Mouse (Mus musculus) cerebellum, adult 11-12 months (tissue): ENCODE results near the gene Baz1b.

ENCODE experiments used
- DNase-seq: peaks from one replicate; pipeline ENCODE4 v3.0.0; 2022

Gene Baz1b

DNA sequence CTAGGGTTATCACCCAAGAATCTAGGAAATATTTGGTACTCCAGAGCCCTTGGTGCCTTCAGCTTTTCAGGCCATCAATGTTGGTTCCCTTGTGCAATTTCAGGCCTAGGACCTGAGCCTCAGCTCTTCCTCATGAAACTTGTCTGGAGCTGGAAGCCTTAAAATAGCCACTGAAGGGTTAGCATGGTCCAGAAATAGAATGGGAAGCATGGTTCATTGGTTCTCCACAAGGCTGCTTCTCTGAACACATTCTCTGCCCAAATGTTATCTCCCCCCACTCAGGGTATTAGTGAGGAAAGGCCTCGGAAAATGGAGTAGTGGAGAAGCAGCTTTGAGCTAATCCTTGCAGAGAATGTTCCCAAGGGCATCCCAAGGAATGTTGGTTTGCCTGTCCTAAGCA lies 54.4 kb downstream of the Baz1b start:
- no peak for DNase-seq

GRCm38 (mm10) chr5:135242136-135242535 lies 55.1 kb downstream of the Baz1b start:
- DNase-seq = no peak

- no peak for DNase-seq
Observed at GRCm38 (mm10) chr5:135242608-135243007, 55.5 kb downstream of the Baz1b start.

GRCm38 (mm10) chr5:135243166-135243565 lies 56.1 kb downstream of the Baz1b start:
- no peak for DNase-seq

- DNase-seq = no peak
Observed at GRCm38 (mm10) chr5:135246531-135246930, 59.5 kb downstream of the Baz1b start.

GRCm38 (mm10) chr5:135247337-135247736 lies 60.3 kb downstream of the Baz1b start:
- DNase-seq = no peak

GRCm38 (mm10) chr5:135248956-135249676 lies 62.1 kb downstream of the Baz1b start:
- no peak for DNase-seq

DNA sequence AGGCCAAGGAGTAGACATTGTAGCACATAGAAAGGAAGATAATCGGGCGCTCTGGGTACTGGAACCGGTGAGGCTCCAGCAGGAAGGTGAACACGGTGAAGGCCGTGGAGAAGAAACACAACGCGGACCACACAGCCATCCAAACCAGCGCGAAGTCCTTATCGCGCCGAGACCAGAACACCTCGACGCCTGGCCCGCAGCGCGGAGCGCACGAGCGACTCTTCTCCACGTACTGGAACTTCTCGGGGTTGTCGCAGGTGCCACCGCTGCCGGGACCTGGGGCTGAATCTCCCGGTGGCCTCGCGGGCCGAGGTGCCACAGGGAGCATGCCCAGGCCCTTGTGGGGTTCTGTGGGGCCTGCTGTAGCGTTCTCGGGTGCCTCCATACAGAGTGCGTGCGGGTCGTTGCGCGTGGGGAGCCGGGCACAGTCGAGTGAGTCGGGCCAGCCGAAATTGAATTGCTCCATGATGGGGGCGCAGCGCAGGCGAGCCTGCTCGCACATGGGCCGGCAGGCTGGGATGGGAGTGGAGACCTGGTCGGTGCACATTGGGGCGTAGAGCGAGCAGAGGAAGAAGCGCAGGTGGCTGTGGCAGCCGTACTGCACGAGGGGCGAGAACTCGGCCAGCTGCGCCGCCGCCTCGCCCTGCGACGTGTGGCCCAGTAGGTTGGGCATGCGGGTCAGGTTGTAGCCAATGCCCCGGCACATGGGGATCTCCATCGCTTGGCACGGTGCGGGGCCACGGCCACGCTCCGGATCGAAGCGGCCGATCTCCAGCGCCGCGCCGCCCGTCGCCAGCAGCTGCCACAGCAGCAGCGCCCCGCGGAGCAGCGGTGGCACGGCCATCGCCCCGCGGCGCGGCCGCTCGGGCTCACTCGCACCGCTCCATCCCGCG lies 63.4 kb downstream of the Baz1b start:
- no peak for DNase-seq

- no peak for DNase-seq
Observed at GRCm38 (mm10) chr5:135251079-135251454, 64.0 kb downstream of the Baz1b start, which contains the start of gene Fzd9. Gene Fzd9, minus strand, starts transcription at chr5:135251230.

DNA sequence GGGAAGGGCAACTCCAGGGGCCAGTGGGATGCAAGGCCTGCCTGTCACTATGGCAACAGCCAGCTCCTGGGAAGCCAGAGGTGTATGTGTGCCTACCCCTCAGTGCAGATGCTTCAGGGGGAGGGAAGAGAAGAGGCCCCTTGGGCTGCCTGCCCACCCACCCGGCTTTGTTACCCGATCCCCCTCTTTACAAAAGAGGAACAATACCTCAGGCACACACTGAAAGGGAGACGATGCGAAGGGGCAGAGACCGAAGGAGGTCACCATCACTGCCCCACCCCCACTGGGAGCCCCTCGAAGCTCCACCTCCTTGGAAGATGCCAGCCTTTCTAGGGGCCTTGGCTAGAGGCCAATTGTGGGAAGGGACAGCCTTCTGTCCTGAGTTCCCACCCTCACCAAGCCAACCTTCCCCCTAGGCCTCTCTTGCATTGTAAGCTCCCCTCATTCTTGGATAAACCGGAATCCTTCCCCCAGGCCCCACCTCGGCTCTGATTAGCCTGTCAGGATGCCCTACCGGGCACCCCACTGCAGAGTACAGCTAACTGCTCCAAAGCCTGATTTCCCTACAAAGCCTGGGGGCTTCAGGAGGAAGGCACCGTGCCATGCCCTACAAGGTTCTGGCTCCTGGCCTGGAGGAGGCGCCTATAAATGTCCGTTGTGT lies 66.8 kb downstream of the Baz1b start:
- no peak for DNase-seq

DNA sequence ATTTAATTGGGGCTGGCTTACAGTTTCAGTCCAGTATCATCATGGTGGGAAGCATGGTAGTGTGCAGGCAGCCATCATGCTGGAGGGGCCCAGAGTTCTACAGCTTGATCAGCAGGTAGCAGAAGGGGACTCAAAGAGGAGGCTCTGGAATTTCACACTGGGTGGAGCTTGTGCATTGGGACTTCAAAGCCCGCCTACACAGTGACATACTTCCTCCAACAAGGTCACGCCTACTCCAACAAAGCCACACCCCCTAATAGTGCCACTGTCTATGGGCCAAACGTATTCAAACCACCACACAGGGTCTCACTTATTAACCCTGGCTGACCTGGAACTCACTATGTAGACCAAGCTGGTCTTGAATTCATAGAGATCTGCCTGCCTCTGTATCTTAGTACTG lies 69.1 kb downstream of the Baz1b start:
- no peak for DNase-seq

DNA sequence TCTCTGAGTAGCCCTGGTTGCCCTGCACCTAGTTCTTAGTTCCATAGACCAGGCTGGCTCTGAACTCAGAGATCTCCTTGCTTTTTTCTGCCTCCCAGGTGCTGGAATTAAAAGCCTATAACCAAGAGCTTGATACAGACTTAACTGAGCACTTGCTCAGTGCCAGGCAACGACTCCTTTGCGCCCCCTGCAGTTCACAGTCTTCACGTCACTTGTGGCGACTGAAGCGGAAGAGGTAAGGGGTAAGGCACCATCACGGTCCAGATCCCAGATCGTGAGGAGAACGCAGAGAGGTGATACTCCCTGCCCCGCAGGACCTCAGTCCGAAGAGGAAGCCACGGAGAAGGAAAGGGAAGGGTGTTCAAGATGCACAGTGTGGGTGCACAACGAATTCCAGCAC lies 70.5 kb downstream of the Baz1b start:
- no peak for DNase-seq

GRCm38 (mm10) chr5:135258280-135259150 lies 71.5 kb downstream of the Baz1b start:
- no peak for DNase-seq

GRCm38 (mm10) chr5:135263866-135264503 lies 76.9 kb downstream of the Baz1b start:
- DNase-seq = no peak

DNA sequence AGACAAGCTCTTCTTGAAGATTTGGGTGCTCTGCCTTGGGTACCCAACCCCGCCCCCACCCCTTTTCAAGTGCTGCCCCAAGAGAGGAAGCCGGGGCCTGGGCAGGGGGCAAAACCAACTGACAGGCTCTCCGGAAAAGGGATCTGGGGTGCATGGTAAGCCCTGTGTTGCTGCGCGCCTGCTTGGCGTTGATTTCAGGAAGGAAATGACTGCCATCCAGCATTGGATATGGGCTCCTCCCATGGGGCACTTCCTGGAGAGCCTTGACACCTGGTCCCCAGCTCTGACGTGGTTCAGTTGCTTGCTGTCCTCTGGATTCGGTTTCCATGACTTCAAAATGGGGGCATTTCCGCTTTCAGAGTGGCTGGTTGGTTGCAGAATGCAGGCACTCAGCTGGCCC lies 77.5 kb downstream of the Baz1b start:
- DNase-seq = no peak

- no peak for DNase-seq
Observed at GRCm38 (mm10) chr5:135269451-135269850, 82.4 kb downstream of the Baz1b start.

DNA sequence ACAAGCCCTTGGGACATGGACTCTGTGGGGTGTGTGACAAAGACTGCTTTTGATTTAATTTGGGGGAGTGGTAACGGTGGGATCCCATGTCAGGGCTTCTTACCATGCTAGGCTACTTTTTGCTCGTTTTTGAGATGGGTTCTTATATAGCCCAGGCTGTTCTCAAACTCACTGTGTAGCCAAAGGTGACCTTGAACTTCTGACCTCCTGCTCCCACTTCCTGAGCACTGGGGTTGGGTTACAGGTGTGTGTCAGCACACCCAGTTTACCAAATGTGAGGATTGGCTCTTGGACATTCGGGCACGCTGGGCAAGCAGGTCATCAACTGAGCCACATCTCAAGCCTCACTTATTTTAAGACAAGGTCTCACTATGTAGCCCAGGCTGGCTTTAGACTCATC lies 83.3 kb downstream of the Baz1b start:
- DNase-seq = no peak

DNA sequence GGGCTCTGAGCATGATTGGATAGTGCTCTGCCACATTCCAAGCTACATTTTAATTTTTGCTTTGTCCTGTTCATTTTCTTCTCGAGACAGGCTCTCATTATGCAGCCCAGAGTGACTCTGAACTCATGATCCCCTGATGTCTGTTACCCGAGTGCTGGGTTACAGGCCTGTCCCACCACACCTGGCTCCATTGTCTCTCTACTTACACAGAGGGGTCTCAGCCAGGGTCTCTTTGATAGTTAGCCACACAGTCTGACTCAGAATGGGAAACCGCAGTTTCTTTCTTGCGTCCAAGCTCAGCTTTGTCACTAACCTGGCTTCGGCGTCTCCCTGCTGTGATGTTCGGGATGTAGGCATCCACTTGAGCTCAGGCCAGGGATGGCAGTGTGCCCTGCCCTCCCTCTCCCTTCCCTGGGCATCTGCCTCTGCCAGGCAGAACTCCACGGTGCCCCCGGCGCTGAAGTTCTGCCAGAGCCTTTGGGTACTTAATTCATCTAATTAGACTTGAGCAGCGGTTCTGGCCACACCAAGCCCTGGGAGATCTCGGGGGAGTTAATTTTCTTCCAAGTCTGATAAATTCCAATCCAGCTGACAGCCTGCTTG lies 84.6 kb downstream of the Baz1b start:
- DNase-seq = peak; percentile 39

- DNase-seq = peak; percentile 13
Observed at GRCm38 (mm10) chr5:135274663-135275396, 87.8 kb downstream of the Baz1b start.

DNA sequence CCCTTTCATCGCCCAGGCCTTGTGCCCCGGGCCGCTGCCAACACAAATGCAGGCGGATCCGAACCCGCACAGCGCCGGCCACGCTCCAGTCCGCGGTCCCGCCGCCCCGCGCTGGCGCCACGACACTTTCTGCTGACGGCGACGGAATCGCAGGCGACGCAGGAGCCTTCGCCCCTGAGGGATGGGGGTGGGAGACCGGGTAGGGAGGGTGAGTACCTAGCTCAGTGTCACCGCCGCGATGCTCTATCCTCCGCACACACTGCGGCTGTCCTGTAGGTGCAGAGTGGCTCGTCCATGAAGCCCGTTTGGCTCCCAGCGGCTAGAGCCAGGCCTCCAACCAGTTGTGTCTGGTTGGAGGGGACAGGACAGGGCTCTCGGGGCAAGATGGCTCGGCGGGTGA lies 89.5 kb downstream of the Baz1b start:
- DNase-seq = no peak

DNA sequence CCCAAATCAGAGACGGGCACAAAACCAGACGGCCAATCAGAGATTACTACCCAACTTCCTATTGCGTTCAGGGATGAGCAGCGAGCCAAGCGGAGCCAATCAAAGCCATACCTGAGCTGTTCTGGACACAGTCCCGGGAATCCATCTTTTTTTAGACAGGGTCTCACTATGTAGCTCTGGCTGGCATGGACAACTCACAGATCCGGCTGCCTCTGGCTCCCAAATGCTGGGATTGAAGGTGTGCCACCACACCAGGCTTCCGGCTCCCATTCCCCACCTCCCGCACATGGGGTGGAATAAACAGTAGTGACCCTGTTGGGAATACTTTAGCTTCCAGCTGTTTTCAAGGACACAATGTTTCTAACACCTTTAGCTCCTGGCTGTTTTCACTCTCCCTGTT lies 93.2 kb downstream of the Baz1b start:
- no peak for DNase-seq
